Mouse (Mus musculus) A20 (cell line): ENCODE results near the gene Dnajc2.

Experiments used
- DNase-seq: peaks from one replicate; pipeline ENCODE4 v3.0.0-alpha.2; 2011; ENCODE audit warnings: low read depth, low spot score

Dnajc2 gene

GRCm38 (mm10) chr5:21785053-21785452, at the start of gene Dnajc2, which contains the start of gene Psmc2:
TSS of gene Dnajc2 (minus strand) at chr5:21785251.
TSS of gene Psmc2 (plus strand) at chr5:21785283.
- peak; percentile 95 for DNase-seq

- DNase-seq = no peak
Measured at GRCm38 (mm10) chr5:21831761-21832160, 46.7 kb upstream of the Dnajc2 start.

GRCm38 (mm10) chr5:21828855-21829254, 43.8 kb upstream of the Dnajc2 start:
- no peak for DNase-seq

GRCm38 (mm10) chr5:21827643-21828042, 42.6 kb upstream of the Dnajc2 start:
- DNase-seq = no peak

- DNase-seq = no peak
Measured at GRCm38 (mm10) chr5:21826370-21826769, 41.3 kb upstream of the Dnajc2 start.

- DNase-seq = peak; percentile 74
Measured at GRCm38 (mm10) chr5:21813994-21814393, 28.9 kb upstream of the Dnajc2 start.

- no peak for DNase-seq
Measured at GRCm38 (mm10) chr5:21810924-21811323, 25.9 kb upstream of the Dnajc2 start.

GRCm38 (mm10) chr5:21804837-21805236, 19.8 kb upstream of the Dnajc2 start:
- no peak for DNase-seq

- no peak for DNase-seq
Measured at GRCm38 (mm10) chr5:21803691-21804188, 18.7 kb upstream of the Dnajc2 start.

GRCm38 (mm10) chr5:21802907-21803306, 17.9 kb upstream of the Dnajc2 start:
- no peak for DNase-seq

- DNase-seq = no peak
Measured at GRCm38 (mm10) chr5:21792166-21792565, 7.1 kb upstream of the Dnajc2 start.

GRCm38 (mm10) chr5:21789061-21789460, 4.0 kb upstream of the Dnajc2 start:
- no peak for DNase-seq

- no peak for DNase-seq
Measured at GRCm38 (mm10) chr5:21787186-21788105, 2.4 kb upstream of the Dnajc2 start.

GRCm38 (mm10) chr5:21786258-21787185, 1.5 kb upstream of the Dnajc2 start:
- peak; percentile 97 for DNase-seq

- peak; percentile 79 for DNase-seq
Measured at GRCm38 (mm10) chr5:21785776-21786175, 725 bp upstream of the Dnajc2 start.

- peak; percentile 66 for DNase-seq
Measured at GRCm38 (mm10) chr5:21784161-21785052, 644 bp downstream of the Dnajc2 start.

- no peak for DNase-seq
Measured at GRCm38 (mm10) chr5:21776491-21776890, 8.6 kb downstream of the Dnajc2 start.

GRCm38 (mm10) chr5:21769841-21770240, 15.2 kb downstream of the Dnajc2 start:
- no peak for DNase-seq

GRCm38 (mm10) chr5:21768506-21768905, 16.5 kb downstream of the Dnajc2 start:
- no peak for DNase-seq

- no peak for DNase-seq
Measured at GRCm38 (mm10) chr5:21745966-21746365, 39.1 kb downstream of the Dnajc2 start.

- no peak for DNase-seq
Measured at GRCm38 (mm10) chr5:21744651-21745050, 40.4 kb downstream of the Dnajc2 start.
